Mouse (Mus musculus) lung, postnatal 0 days (tissue): ENCODE data around the gene Ube3b. TPM values are rescaled to one million over a fixed set of nuclear protein-coding genes. Genes with fewer than 3 reads are reported as not detected.

Source experiments
- ATAC-seq: fragments of 200-750 bp; cut with Nextera tagmentation; 2 replicates; pipeline ENCODE4 v1.8.0; 2017; ENCODE audit warnings: moderate library complexity
- DNase-seq: peaks from one replicate; pipeline ENCODE4 v3.0.0-alpha.2; 2016; ENCODE audit warnings: low spot score
- H3K27ac ChIP-seq: fragments of 300-500 bp; sonication (generic); 2 replicates; pipeline ENCODE4 v1.5.1; 2014; ENCODE audit warnings: antibody characterized with exemption, mild to moderate bottlenecking, low read length, mixed read lengths
- H3K27me3 ChIP-seq: fragments of 300-500 bp; sonication (generic); replicated peaks from 2 replicates; pipeline ENCODE4 v1.6.1; 2014; ENCODE audit warnings: low read length, mixed read lengths; ENCODE audit not compliant: insufficient read depth
- H3K36me3 ChIP-seq: fragments of 300-500 bp; sonication (generic); 2 replicates; pipeline ENCODE4 v1.6.1; 2014; ENCODE audit warnings: low read length, mixed read lengths; ENCODE audit not compliant: insufficient read depth
- H3K4me1 ChIP-seq: fragments of 300-500 bp; sonication (generic); 2 replicates; pipeline ENCODE4 v1.6.1; 2014; ENCODE audit warnings: antibody characterized with exemption, low read depth, low read length, mixed read lengths; ENCODE audit not compliant: insufficient read depth
- H3K4me2 ChIP-seq: fragments of 300-500 bp; sonication (generic); replicated peaks from 2 replicates; pipeline ENCODE4 v1.6.1; 2014; ENCODE audit warnings: low read depth, mild to moderate bottlenecking, low read length, moderate library complexity, mixed read lengths
- H3K4me3 ChIP-seq: fragments of 300-500 bp; sonication (generic); 2 replicates; pipeline ENCODE4 v1.5.1; 2014; ENCODE audit warnings: low read depth, low read length
- H3K9ac ChIP-seq: fragments of 300-500 bp; sonication (generic); replicated peaks from 2 replicates; pipeline ENCODE4 v1.6.1; 2014; ENCODE audit warnings: low read depth, mild to moderate bottlenecking
- H3K9me3 ChIP-seq: fragments of 300-500 bp; sonication (generic); 2 replicates; pipeline ENCODE4 v1.6.1; 2016; ENCODE audit warnings: low read length, mixed read lengths
- CTCF ChIP-seq: IDR thresholded peaks from 2 replicates; pipeline ENCODE4 v1.5.1; 2016; ENCODE audit warnings: antibody characterized with exemption, mild to moderate bottlenecking
- EP300 ChIP-seq: IDR thresholded peaks from 2 replicates; pipeline ENCODE4 v1.6.1; 2016; ENCODE audit warnings: antibody characterized with exemption, mild to moderate bottlenecking, control low read depth
- WGBS: fragments of 180-500 bp; shearing (Covaris S2); extraction: QIAGEN DNeasy Blood & Tissue Kit; methylation state at CpG from one replicate; pipeline ENCODE4 v1.1.7; 2014; 5-methylcytosine and 5-hydroxymethylcytosine counted together
- polyA plus RNA-seq: library from polyadenylated mRNA; unstranded; fragments of >200 nt; fragmentation: Nextera tagmentation; extraction: Ambion mirVana; gene quantifications from 2 replicates; pipeline ENCODE4 v1.2.1, GENCODE M21; 2015

Ube3b gene
- polyA plus RNA-seq, 1 experiment from 2014 or later, result 28.9 TPM

GRCm38 (mm10) chr5:114365043-114365752, 15.2 kb upstream of the Ube3b start:
- Histone ChIP-seq H3K36me3 (peaks cover 76% of the 10 kb centered on the region), H3K27ac (peak overlapping the region; percentile 81), H3K9ac (peak overlapping the region; percentile 24; the same call in 1 of the 2 replicates), H3K4me1 (peaks cover 13% of the 10 kb centered on the region), H3K4me3 (no peak overlapping the region), H3K27me3 (no peaks in the 10 kb centered on the region), H3K4me2 (no peak overlapping the region), H3K9me3 (no peaks in the 10 kb centered on the region)
- DNase-seq, result peak; percentile 93
- WGBS, result 39% methylated on average over 23 of the region's 23 CpGs
- ATAC-seq, result peak; percentile 87
- TF ChIP-seq CTCF, result no peak
- TF ChIP-seq EP300, result peak; percentile 93

GRCm38 (mm10) chr5:114368121-114368520, 12.3 kb upstream of the Ube3b start:
- no peak overlapping the region for H3K4me2 ChIP-seq
- no peak for DNase-seq
- no peak overlapping the region for H3K4me3 ChIP-seq
- H3K4me1 ChIP-seq, result peaks cover 38% of the 10 kb centered on the region
- H3K27ac ChIP-seq, result peak overlapping the region; percentile 54; the same call in 1 of the 2 replicates
- no peak for TF ChIP-seq EP300
- TF ChIP-seq CTCF, result no peak
- WGBS, result 76% methylated on average over 14 of the region's 14 CpGs
- H3K36me3 ChIP-seq, result peaks cover 59% of the 10 kb centered on the region
- H3K27me3 ChIP-seq, result no peaks in the 10 kb centered on the region
- H3K9ac ChIP-seq, result no peak overlapping the region
- no peaks in the 10 kb centered on the region for H3K9me3 ChIP-seq
- ATAC-seq, result no peak

GRCm38 (mm10) chr5:114368803-114369496, 11.5 kb upstream of the Ube3b start:
- Histone ChIP-seq H3K27me3 (no peaks in the 10 kb centered on the region), H3K9ac (no peak overlapping the region), H3K9me3 (no peaks in the 10 kb centered on the region), H3K27ac (peak overlapping the region; percentile 94), H3K36me3 (peaks cover 59% of the 10 kb centered on the region), H3K4me1 (peaks cover 46% of the 10 kb centered on the region), H3K4me3 (no peak overlapping the region), H3K4me2 (no peak overlapping the region)
- DNase-seq (peak; percentile 42), ATAC-seq (peak; percentile 2; the same call in 1 of the 2 replicates)
- WGBS, result 62% methylated on average over 16 of the region's 16 CpGs
- TF ChIP-seq CTCF (no peak), EP300 (peak; percentile 92)

- Histone ChIP-seq H3K36me3 (peaks cover 50% of the 10 kb centered on the region), H3K9ac (no peak overlapping the region; the same call in 1 of the 2 replicates), H3K9me3 (no peaks in the 10 kb centered on the region), H3K27me3 (no peaks in the 10 kb centered on the region), H3K4me2 (no peak overlapping the region), H3K4me1 (peaks cover 51% of the 10 kb centered on the region), H3K27ac (peak overlapping the region; percentile 94), H3K4me3 (no peak overlapping the region)
- DNase-seq (no peak), ATAC-seq (peak; percentile 6)
- TF ChIP-seq CTCF, result no peak
- TF ChIP-seq EP300, result no peak
- 27% methylated on average over 9 of the region's 9 CpGs for WGBS
These were observed 10.5 kb upstream of the Ube3b start for GRCm38 (mm10) chr5:114369921-114370320.

- peak; percentile 68 for ATAC-seq
- TF ChIP-seq EP300 (peak; percentile 94), CTCF (peak; percentile 64)
- DNase-seq, result peak; percentile 97
- Histone ChIP-seq H3K36me3 (peaks cover 46% of the 10 kb centered on the region), H3K4me2 (0 out of 2 replicates have a peak overlapping the region, but pooled peaks have one; percentile 22), H3K9me3 (no peaks in the 10 kb centered on the region), H3K27ac (peak overlapping the region; percentile 94), H3K4me1 (peaks cover 55% of the 10 kb centered on the region), H3K9ac (0 out of 2 replicates have a peak overlapping the region, but pooled peaks have one; percentile 39), H3K4me3 (no peak overlapping the region), H3K27me3 (no peaks in the 10 kb centered on the region)
- 2% methylated on average over 9 of the region's 9 CpGs for WGBS
These were observed 10.0 kb upstream of the Ube3b start for GRCm38 (mm10) chr5:114370371-114370776.

- ATAC-seq, result no peak
- peak overlapping the region; percentile 94 for H3K27ac ChIP-seq
- H3K4me1 ChIP-seq, result peaks cover 64% of the 10 kb centered on the region
- H3K9me3 ChIP-seq, result no peaks in the 10 kb centered on the region
- TF ChIP-seq EP300 (no peak), CTCF (no peak)
- H3K36me3 ChIP-seq, result peaks cover 39% of the 10 kb centered on the region
- H3K4me3 ChIP-seq, result no peak overlapping the region
- H3K27me3 ChIP-seq, result no peaks in the 10 kb centered on the region
- H3K9ac ChIP-seq, result peak overlapping the region; percentile 39
- no peak for DNase-seq
- WGBS, result 18% methylated on average over 3 of the region's 3 CpGs
- H3K4me2 ChIP-seq, result peak overlapping the region; percentile 15; the same call in 1 of the 2 replicates
These were observed 9.1 kb upstream of the Ube3b start for GRCm38 (mm10) chr5:114371331-114371730.
